Mouse (Mus musculus) cerebellum, postnatal 36 days (tissue): Measurements from ENCODE around the gene Tcea2.

Source experiments
- DNase-seq, 2 experiments: peaks; one replicate each; pipeline ENCODE4 v3.0.0; 2021 to 2022; ENCODE audit warnings: mixed read lengths in 2 of 2

The Tcea2 gene

GRCm38 (mm10) chr2:181676424-181676823, 3.7 kb upstream of the Tcea2 start:
- no peak for DNase-seq

- DNase-seq, result no peak
These were observed 2.9 kb upstream of the Tcea2 start for GRCm38 (mm10) chr2:181677096-181677754.

- no peak for DNase-seq
These were observed 2.4 kb upstream of the Tcea2 start for GRCm38 (mm10) chr2:181677755-181678098.

- DNase-seq, result peak; percentile 67 to 70
These were observed 1.3 kb upstream of the Tcea2 start for GRCm38 (mm10) chr2:181678780-181679179.

- DNase-seq, result peak; percentile 18 to 43
These were observed 607 bp downstream of the Tcea2 start for GRCm38 (mm10) chr2:181680716-181681117.

- DNase-seq, result no peak
These were observed 1.9 kb downstream of the Tcea2 start for GRCm38 (mm10) chr2:181681978-181682377.

GRCm38 (mm10) chr2:181683381-181683780, 3.3 kb downstream of the Tcea2 start:
- DNase-seq, result no peak

- DNase-seq, result no peak
These were observed 4.6 kb downstream of the Tcea2 start for GRCm38 (mm10) chr2:181684713-181685112.

GRCm38 (mm10) chr2:181685686-181686085, 5.6 kb downstream of the Tcea2 start:
- no peak for DNase-seq

- DNase-seq, result no peak
These were observed 7.5 kb downstream of the Tcea2 start for GRCm38 (mm10) chr2:181687586-181687985.

GRCm38 (mm10) chr2:181689466-181690160, 9.5 kb downstream of the Tcea2 start:
- no peak for DNase-seq

GRCm38 (mm10) chr2:181691083-181691482, 11.0 kb downstream of the Tcea2 start:
- DNase-seq, result no peak

- no peak for DNase-seq
These were observed 11.5 kb downstream of the Tcea2 start for GRCm38 (mm10) chr2:181691571-181691970.

- DNase-seq, result no peak
These were observed 12.2 kb downstream of the Tcea2 start for GRCm38 (mm10) chr2:181692304-181692703.

- peak; percentile 63 to 72 for DNase-seq
These were observed 13.5 kb downstream of the Tcea2 start, which contains the start of gene Rgs19 for GRCm38 (mm10) chr2:181693339-181694280. Gene Rgs19, minus strand, starts transcription at chr2:181693977.

- DNase-seq, result no peak
These were observed 14.5 kb downstream of the Tcea2 start for GRCm38 (mm10) chr2:181694581-181694980.

GRCm38 (mm10) chr2:181695776-181696175, 15.7 kb downstream of the Tcea2 start:
- no peak for DNase-seq

GRCm38 (mm10) chr2:181696801-181697420, 16.8 kb downstream of the Tcea2 start:
- no peak for DNase-seq

- no peak for DNase-seq
These were observed 18.1 kb downstream of the Tcea2 start, which contains the start of gene Lkaaear1 for GRCm38 (mm10) chr2:181698241-181698640. Gene Lkaaear1, minus strand, starts transcription at chr2:181698442.

- DNase-seq, result no peak
These were observed 26.6 kb downstream of the Tcea2 start for GRCm38 (mm10) chr2:181706668-181707067.

GRCm38 (mm10) chr2:181713749-181714148, 33.6 kb downstream of the Tcea2 start:
- DNase-seq, result peak; percentile 22 to 38

- DNase-seq, result peak; percentile 34 to 37
These were observed 34.8 kb downstream of the Tcea2 start, which contains the start of gene Oprl1 for GRCm38 (mm10) chr2:181714903-181715326. Gene Oprl1, plus strand, starts transcription at chr2:181715016.

- no peak for DNase-seq
These were observed 35.3 kb downstream of the Tcea2 start for GRCm38 (mm10) chr2:181715382-181715781.
